Mouse (Mus musculus) embryonic fibroblast, embryonic 13.5 days (primary cell): ENCODE data around the gene Klk1b9.
"Not testable (repeated sequence)": the region's sequence is repeated elsewhere in the genome, so short reads cannot be mapped to it uniquely, and the experiment has no call there.

Experiments
- CTCF ChIP-seq: IDR thresholded peaks from 2 replicates; pipeline ENCODE4 v1.5.1; 2011; ENCODE audit warnings: mild to moderate bottlenecking, control low read depth, low read length, moderate library complexity, borderline replicate concordance; ENCODE audit not compliant: insufficient read depth
- POLR2A ChIP-seq: IDR thresholded peaks from 2 replicates; pipeline ENCODE4 v1.6.1; 2011; ENCODE audit warnings: low read depth, mild to moderate bottlenecking, control low read depth, low read length, moderate library complexity

DNA sequence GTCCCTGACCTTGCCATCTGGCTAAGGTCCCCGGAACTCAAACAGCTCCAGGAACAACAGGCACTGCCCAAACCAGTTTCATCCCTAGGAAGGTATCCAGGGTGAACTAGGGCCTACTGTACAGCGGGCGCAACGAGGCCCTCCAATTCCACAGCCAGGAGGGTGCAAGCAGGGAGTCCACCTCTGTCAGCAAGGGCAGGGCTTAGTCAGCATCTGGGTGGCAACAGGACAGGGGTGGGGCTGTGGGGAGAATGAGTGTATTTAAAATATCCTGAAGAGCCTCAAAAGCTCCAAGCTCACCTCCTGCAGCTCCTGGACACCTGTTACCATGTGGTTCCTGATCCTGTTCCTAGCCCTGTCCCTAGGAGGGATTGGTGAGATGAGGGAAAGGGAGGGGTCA lies 19.7 kb downstream of the Klk1b9 start, which contains the start of gene Klk1b11:
- TF ChIP-seq CTCF, POLR2A: not testable (repeated sequence)
